Mouse (Mus musculus) heart, adult 10 weeks (tissue): ENCODE measurements around the gene Gm11042. TPM values are rescaled to one million over a fixed set of nuclear protein-coding genes. Genes with fewer than 3 reads are reported as not detected.

Experiments used
- polyA plus RNA-seq: library from polyadenylated mRNA; stranded (reverse); fragments of 350-450 nt; fragmentation: Illumina TruSeq; extraction: RNeasy Lipid Tissue Mini Kit (QIAGEN cat#74804); gene quantifications from one replicate; pipeline ENCODE4 v1.2.3, GENCODE M21; 2014; ENCODE audit warnings: low read depth, low replicate concordance

Gene Gm11042
- polyA plus RNA-seq, result not detected

DNA sequence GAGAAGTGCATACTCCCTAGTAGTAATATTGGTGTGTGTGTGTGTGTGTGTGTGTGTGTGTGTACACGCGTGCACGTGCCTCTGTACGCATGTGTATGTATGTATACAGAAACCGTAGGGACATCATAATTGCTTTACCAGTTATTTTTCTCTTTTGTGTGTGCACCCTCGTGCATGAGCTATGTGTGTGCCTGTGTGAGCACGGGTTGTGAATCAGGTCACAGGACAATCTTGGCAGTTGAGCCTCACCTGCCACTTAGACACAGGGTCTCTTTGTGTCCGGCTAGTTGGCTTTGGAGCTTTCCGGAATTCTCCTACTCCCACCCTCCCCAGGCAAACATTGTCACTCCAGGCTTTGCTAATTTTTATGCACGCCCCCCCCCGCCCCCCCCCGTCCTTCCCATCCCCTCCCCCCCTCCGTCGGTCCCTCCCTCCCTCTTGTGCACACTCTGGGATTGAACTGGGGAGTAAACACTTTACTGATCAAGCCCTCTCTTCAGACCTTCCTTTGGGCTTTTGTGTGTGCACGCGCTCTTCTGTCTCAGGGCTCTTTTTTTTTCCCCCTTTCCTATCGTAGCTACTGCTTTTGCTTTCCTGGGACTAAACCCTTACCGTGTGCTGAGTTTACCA, at the start of gene Gm11042:
Gene Gm11042, minus strand, starts transcription at position 51 of the 630 bp plus-strand sequence.

